Mouse (Mus musculus): ENCODE data around the gene Fam222b.
A peak's percentile ranks its signal among the peaks of the same experiment; 100 is the strongest.

GRCm38 (mm10) chr11:78073577-78074276 is 20.7 kb upstream of the Fam222b start:
- TF ChIP-seq CTCF (IDR thresholded peaks at IDR 0.05; ENCODE audit: control insufficient read depth, insufficient read depth, low read length) (no peak), POLR2A (IDR thresholded peaks at IDR 0.05; ENCODE audit: borderline replicate concordance, control insufficient read depth, low read depth, low read length) (peak; percentile 93)
